Mouse (Mus musculus): Measurements from ENCODE around the gene Zfp408. TPM values are rescaled to one million over a fixed set of nuclear protein-coding genes. Genes with fewer than 3 reads are reported as not detected.

Gene Zfp408
- polyA plus RNA-seq, 1 experiment = 52.2 TPM

- DNase-seq = no peak
- Histone ChIP-seq H3K4me3 (ENCODE audit: control insufficient read depth, insufficient read depth, low read length) (no peak overlapping the region), H3K27ac (ENCODE audit: control insufficient read depth, insufficient read depth, low read length) (no peak overlapping the region), H3K4me1 (replicated peaks; ENCODE audit: control insufficient read depth, insufficient read depth, low read length) (no peaks in the 10 kb centered on the region), H3K36me3 (ENCODE audit: control insufficient read depth, insufficient read depth, low read length) (peaks cover 66% of the 10 kb centered on the region), H3K27me3 (ENCODE audit: control insufficient read depth, insufficient read depth, low read length) (no peaks in the 10 kb centered on the region)
- 94% methylated on average over 2 of the region's 2 CpGs for WGBS
- TF ChIP-seq POLR2A (IDR thresholded peaks at IDR 0.05; ENCODE audit: control insufficient read depth, extremely low read depth, insufficient read depth, low read length, poor library complexity) (no peak), CTCF (IDR thresholded peaks at IDR 0.05; ENCODE audit: borderline replicate concordance, control insufficient read depth, extremely low read depth, insufficient read depth, low read length, poor library complexity) (no peak)
These were observed 18.2 kb upstream of the Zfp408 start for GRCm38 (mm10) chr2:91667747-91668146.

GRCm38 (mm10) chr2:91666386-91666910 is 16.9 kb upstream of the Zfp408 start:
- TF ChIP-seq POLR2A (IDR thresholded peaks at IDR 0.05; ENCODE audit: control insufficient read depth, extremely low read depth, insufficient read depth, low read length, poor library complexity) = no peak
- no peak for TF ChIP-seq CTCF (IDR thresholded peaks at IDR 0.05; ENCODE audit: borderline replicate concordance, control insufficient read depth, extremely low read depth, insufficient read depth, low read length, poor library complexity)
- Histone ChIP-seq H3K36me3 (ENCODE audit: control insufficient read depth, insufficient read depth, low read length) (peaks cover 67% of the 10 kb centered on the region), H3K27me3 (ENCODE audit: control insufficient read depth, insufficient read depth, low read length) (no peaks in the 10 kb centered on the region), H3K4me3 (ENCODE audit: control insufficient read depth, insufficient read depth, low read length) (no peak overlapping the region), H3K27ac (ENCODE audit: control insufficient read depth, insufficient read depth, low read length) (no peak overlapping the region), H3K4me1 (replicated peaks; ENCODE audit: control insufficient read depth, insufficient read depth, low read length) (no peaks in the 10 kb centered on the region)
- DNase-seq = no peak
- WGBS = 98% methylated on average over 6 of the region's 6 CpGs

DNA sequence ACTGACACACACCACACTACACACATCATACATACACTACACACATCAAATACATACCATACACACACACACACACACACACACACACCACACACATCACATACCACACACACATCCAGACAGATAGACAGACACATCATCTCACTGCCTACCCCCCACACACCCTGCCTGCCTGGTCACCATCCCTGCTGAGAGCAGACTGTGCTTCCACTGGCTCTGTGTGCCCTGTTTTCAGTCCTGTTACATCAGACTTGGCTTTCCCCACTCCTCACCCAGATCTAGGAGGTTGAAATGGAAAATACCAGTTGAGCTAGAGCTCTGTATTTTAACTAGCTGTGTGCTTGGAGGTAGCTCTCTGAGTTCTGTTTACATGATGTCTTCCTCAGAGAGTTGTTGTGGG is 15.2 kb upstream of the Zfp408 start:
- no peak for TF ChIP-seq CTCF (IDR thresholded peaks at IDR 0.05; ENCODE audit: borderline replicate concordance, control insufficient read depth, extremely low read depth, insufficient read depth, low read length, poor library complexity)
- no peak for TF ChIP-seq POLR2A (IDR thresholded peaks at IDR 0.05; ENCODE audit: control insufficient read depth, extremely low read depth, insufficient read depth, low read length, poor library complexity)
- Histone ChIP-seq H3K4me1 (replicated peaks; ENCODE audit: control insufficient read depth, insufficient read depth, low read length) (no peaks in the 10 kb centered on the region), H3K27me3 (ENCODE audit: control insufficient read depth, insufficient read depth, low read length) (no peaks in the 10 kb centered on the region), H3K27ac (ENCODE audit: control insufficient read depth, insufficient read depth, low read length) (no peak overlapping the region), H3K36me3 (ENCODE audit: control insufficient read depth, insufficient read depth, low read length) (peaks cover 58% of the 10 kb centered on the region), H3K4me3 (ENCODE audit: control insufficient read depth, insufficient read depth, low read length) (no peak overlapping the region)
- DNase-seq = no peak

GRCm38 (mm10) chr2:91660981-91661380 is 11.4 kb upstream of the Zfp408 start:
- peaks cover 65% of the 10 kb centered on the region for H3K36me3 ChIP-seq (ENCODE audit: control insufficient read depth, insufficient read depth, low read length)

GRCm38 (mm10) chr2:91659657-91660056 is 10.1 kb upstream of the Zfp408 start:
- WGBS = 97% methylated on average over 8 of the region's 8 CpGs

More at GRCm38 (mm10) chr2:91660981-91661380, 11.4 kb upstream of the Zfp408 start:
- TF ChIP-seq POLR2A (IDR thresholded peaks at IDR 0.05; ENCODE audit: control insufficient read depth, extremely low read depth, insufficient read depth, low read length, poor library complexity) = no peak
- TF ChIP-seq CTCF (IDR thresholded peaks at IDR 0.05; ENCODE audit: borderline replicate concordance, control insufficient read depth, extremely low read depth, insufficient read depth, low read length, poor library complexity) = no peak
- H3K27ac ChIP-seq (ENCODE audit: control insufficient read depth, insufficient read depth, low read length) = no peak overlapping the region
- H3K4me3 ChIP-seq (ENCODE audit: control insufficient read depth, insufficient read depth, low read length) = no peak overlapping the region
- no peaks in the 10 kb centered on the region for H3K4me1 ChIP-seq (replicated peaks; ENCODE audit: control insufficient read depth, insufficient read depth, low read length)
- H3K27me3 ChIP-seq (ENCODE audit: control insufficient read depth, insufficient read depth, low read length) = no peaks in the 10 kb centered on the region
- WGBS = 99% methylated on average over 6 of the region's 6 CpGs
- DNase-seq = no peak

DNA sequence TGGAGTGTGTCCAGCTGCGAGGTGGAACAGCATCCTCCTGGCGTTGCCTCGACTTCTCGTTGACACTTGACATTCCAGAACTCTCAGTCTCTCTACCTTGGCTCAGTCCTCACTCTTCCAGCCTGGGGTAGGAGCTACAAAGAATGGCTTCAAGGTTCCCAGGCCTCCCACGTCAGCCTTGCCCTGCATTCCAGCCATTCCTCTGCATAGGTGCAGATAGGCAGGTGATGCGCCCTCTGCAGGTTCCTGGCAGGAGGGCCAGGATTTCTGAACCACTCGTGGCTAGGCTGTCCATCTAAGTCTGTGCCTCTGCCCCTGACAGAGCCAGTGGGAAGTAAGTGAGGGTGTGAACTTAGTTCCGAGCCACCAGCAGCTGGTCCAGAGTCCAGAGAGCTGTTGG is 7.2 kb upstream of the Zfp408 start:
- TF ChIP-seq CTCF (IDR thresholded peaks at IDR 0.05; ENCODE audit: borderline replicate concordance, control insufficient read depth, extremely low read depth, insufficient read depth, low read length, poor library complexity) (no peak), POLR2A (IDR thresholded peaks at IDR 0.05; ENCODE audit: control insufficient read depth, extremely low read depth, insufficient read depth, low read length, poor library complexity) (no peak)
- Histone ChIP-seq H3K4me1 (replicated peaks; ENCODE audit: control insufficient read depth, insufficient read depth, low read length) (peaks cover 2% of the 10 kb centered on the region), H3K4me3 (ENCODE audit: control insufficient read depth, insufficient read depth, low read length) (no peak overlapping the region), H3K27ac (ENCODE audit: control insufficient read depth, insufficient read depth, low read length) (no peak overlapping the region), H3K27me3 (ENCODE audit: control insufficient read depth, insufficient read depth, low read length) (no peaks in the 10 kb centered on the region), H3K36me3 (ENCODE audit: control insufficient read depth, insufficient read depth, low read length) (peaks cover 63% of the 10 kb centered on the region)
- DNase-seq = no peak
- 93% methylated on average over 8 of the region's 8 CpGs for WGBS

More at GRCm38 (mm10) chr2:91659657-91660056, 10.1 kb upstream of the Zfp408 start:
- DNase-seq = no peak
- TF ChIP-seq CTCF (IDR thresholded peaks at IDR 0.05; ENCODE audit: borderline replicate concordance, control insufficient read depth, extremely low read depth, insufficient read depth, low read length, poor library complexity) = no peak
- Histone ChIP-seq H3K36me3 (ENCODE audit: control insufficient read depth, insufficient read depth, low read length) (peaks cover 77% of the 10 kb centered on the region), H3K4me1 (replicated peaks; ENCODE audit: control insufficient read depth, insufficient read depth, low read length) (no peaks in the 10 kb centered on the region), H3K4me3 (ENCODE audit: control insufficient read depth, insufficient read depth, low read length) (no peak overlapping the region), H3K27me3 (ENCODE audit: control insufficient read depth, insufficient read depth, low read length) (no peaks in the 10 kb centered on the region), H3K27ac (ENCODE audit: control insufficient read depth, insufficient read depth, low read length) (no peak overlapping the region)

- H3K36me3 ChIP-seq (ENCODE audit: control insufficient read depth, insufficient read depth, low read length) = peaks cover 56% of the 10 kb centered on the region
- no peaks in the 10 kb centered on the region for H3K27me3 ChIP-seq (ENCODE audit: control insufficient read depth, insufficient read depth, low read length)
- DNase-seq = no peak
- H3K4me1 ChIP-seq (replicated peaks; ENCODE audit: control insufficient read depth, insufficient read depth, low read length) = peaks cover 7% of the 10 kb centered on the region
- 95% methylated on average over 6 of the region's 6 CpGs for WGBS
- TF ChIP-seq POLR2A (IDR thresholded peaks at IDR 0.05; ENCODE audit: control insufficient read depth, extremely low read depth, insufficient read depth, low read length, poor library complexity) (no peak), CTCF (IDR thresholded peaks at IDR 0.05; ENCODE audit: borderline replicate concordance, control insufficient read depth, extremely low read depth, insufficient read depth, low read length, poor library complexity) (no peak)
- no peak overlapping the region for H3K4me3 ChIP-seq (ENCODE audit: control insufficient read depth, insufficient read depth, low read length)
- H3K27ac ChIP-seq (ENCODE audit: control insufficient read depth, insufficient read depth, low read length) = no peak overlapping the region
These were observed 6.2 kb upstream of the Zfp408 start for GRCm38 (mm10) chr2:91655827-91656226.

Measured in thymus, adult 2 months (tissue).